Mouse (Mus musculus): Measurements from ENCODE around the gene Zzef1. TPM values are rescaled to one million over a fixed set of nuclear protein-coding genes. Genes with fewer than 3 reads are reported as not detected.

Gene Zzef1
- total RNA-seq, 2 experiments from 2014 or later: 45.5 to 51.1 TPM

GRCm38 (mm10) chr11:72953440-72954151 lies 157.6 kb downstream of the Zzef1 start:
- no peak for DNase-seq (ENCODE audit: low spot score in 2 of 2)

GRCm38 (mm10) chr11:72954216-72954615 lies 158.2 kb downstream of the Zzef1 start:
- no peak for DNase-seq (ENCODE audit: low spot score in 2 of 2)

- no peak for DNase-seq (ENCODE audit: low spot score in 2 of 2)
These were observed 159.4 kb downstream of the Zzef1 start for GRCm38 (mm10) chr11:72955339-72955974.

GRCm38 (mm10) chr11:72957318-72957717 lies 161.3 kb downstream of the Zzef1 start:
- no peak for DNase-seq (ENCODE audit: low spot score in 2 of 2)

GRCm38 (mm10) chr11:72959924-72960679 lies 164.1 kb downstream of the Zzef1 start:
- DNase-seq (ENCODE audit: low spot score in 2 of 2): no peak

GRCm38 (mm10) chr11:72960723-72961071 lies 164.7 kb downstream of the Zzef1 start:
- no peak for DNase-seq (ENCODE audit: low spot score in 2 of 2)

GRCm38 (mm10) chr11:72961072-72961980 lies 165.3 kb downstream of the Zzef1 start, which contains the start of gene Atp2a3:
Atp2a3 (plus strand) TSS chr11:72961169.
- DNase-seq (ENCODE audit: low spot score in 2 of 2): no peak

- no peak for DNase-seq (ENCODE audit: low spot score in 2 of 2)
These were observed 166.4 kb downstream of the Zzef1 start for GRCm38 (mm10) chr11:72962378-72962777.

GRCm38 (mm10) chr11:72963058-72963788 lies 167.2 kb downstream of the Zzef1 start:
- DNase-seq (ENCODE audit: low spot score in 2 of 2): no peak

GRCm38 (mm10) chr11:72963789-72964294 lies 167.8 kb downstream of the Zzef1 start:
- no peak for DNase-seq (ENCODE audit: low spot score in 2 of 2)

GRCm38 (mm10) chr11:72974995-72975503 lies 179.0 kb downstream of the Zzef1 start:
- DNase-seq (ENCODE audit: low spot score in 2 of 2): no peak

Small RNAs within 50 kb of the gene (microRNA-seq; reads per million reads assigned to microRNA genes)
- gene Gm44467: 0 reads per million in 2 experiments

Other genes starting within 250 kb of the Zzef1 start
- gene Spns3, start 245.7 kb upstream of the Zzef1 start, total RNA-seq (2021): under 1 TPM; 0.23 to 0.38 TPM
- gene Ube2g1, start 188.9 kb upstream of the Zzef1 start, total RNA-seq (2021): 10 to 100 TPM; 49.8 to 50.8 TPM
- 10 to 100 TPM; 37.9 to 38.4 TPM for gene Ankfy1, start 106.2 kb upstream of the Zzef1 start, total RNA-seq (2021)
- gene Cyb5d2, start 84 bp upstream of the Zzef1 start, total RNA-seq (2021): 10 to 100 TPM; 14.0 to 17.2 TPM
- 1 to 10 TPM; 7.9 to 8.1 TPM for gene Atp2a3, start 164.9 kb downstream of the Zzef1 start, total RNA-seq (2021)
- gene P2rx1, start 202.9 kb downstream of the Zzef1 start, total RNA-seq (2021): under 1 TPM; 0.65 to 0.83 TPM
- 10 to 100 TPM; 80.5 to 82.7 TPM for gene Camkk1, start 222.8 kb downstream of the Zzef1 start, total RNA-seq (2021)